Mouse (Mus musculus): ENCODE results near the gene Mllt6. TPM values are rescaled to one million over a fixed set of nuclear protein-coding genes. Genes with fewer than 3 reads are reported as not detected.

Gene Mllt6
- 4.1 and 5.5 TPM in 2 replicates for polyA plus RNA-seq (2015; fragmentation: Nextera tagmentation; extraction: Ambion mirVana)

- Histone ChIP-seq H3K4me3 (ENCODE audit: low read length) (peak within 1 kb of the TSS; percentile 87), H3K36me3 (ENCODE audit: insufficient read depth, low read length) (peaks cover 23% of the 10 kb centered on the region), H3K27me3 (ENCODE audit: insufficient read depth, low read length) (no peaks in the 10 kb centered on the region; the same call in none of the 2 replicates), H3K27ac (ENCODE audit: low read length) (peak within 1 kb of the TSS; percentile 95), H3K4me2 (replicated peaks; ENCODE audit: low read depth, low read length) (peak within 1 kb of the TSS; percentile 64), H3K9ac (replicated peaks; ENCODE audit: low read length) (peak within 1 kb of the TSS; percentile 89), H3K4me1 (ENCODE audit: insufficient read depth, low read length) (peaks cover 45% of the 10 kb centered on the region), H3K9me3 (ENCODE audit: low read length) (no peaks in the 10 kb centered on the region)
- under 1% methylated on average over 34 of the region's 76 CpGs for WGBS
- peak; percentile 31 for ATAC-seq (ENCODE audit: low FRiP score, low TSS enrichment)
These were observed at the start of gene Mllt6 for GRCm38 (mm10) chr11:97662893-97663527. Mllt6 (plus strand) TSS chr11:97663414.

- 83% methylated on average over 4 of the region's 4 CpGs for WGBS
- peaks cover 6% of the 10 kb centered on the region; the same call in 1 of the 2 replicates for H3K27me3 ChIP-seq (ENCODE audit: insufficient read depth, low read length)
- H3K36me3 ChIP-seq (ENCODE audit: insufficient read depth, low read length) = no peaks in the 10 kb centered on the region
- H3K9ac ChIP-seq (replicated peaks; ENCODE audit: low read length) = no peak overlapping the region
- no peak for ATAC-seq (ENCODE audit: low FRiP score, low TSS enrichment)
- no peak overlapping the region for H3K4me2 ChIP-seq (replicated peaks; ENCODE audit: low read depth, low read length)
- H3K9me3 ChIP-seq (ENCODE audit: low read length) = no peaks in the 10 kb centered on the region
- H3K4me3 ChIP-seq (ENCODE audit: low read length) = no peak overlapping the region
- no peak overlapping the region for H3K27ac ChIP-seq (ENCODE audit: low read length)
- H3K4me1 ChIP-seq (ENCODE audit: insufficient read depth, low read length) = no peaks in the 10 kb centered on the region
These were observed 47.9 kb upstream of the Mllt6 start for GRCm38 (mm10) chr11:97615276-97615675.

- no peak for ATAC-seq (ENCODE audit: low FRiP score, low TSS enrichment)
- H3K36me3 ChIP-seq (ENCODE audit: insufficient read depth, low read length) = no peaks in the 10 kb centered on the region
- no peak overlapping the region for H3K4me2 ChIP-seq (replicated peaks; ENCODE audit: low read depth, low read length)
- 34% methylated on average over 11 of the region's 11 CpGs for WGBS
- H3K4me1 ChIP-seq (ENCODE audit: insufficient read depth, low read length) = no peaks in the 10 kb centered on the region
- no peak overlapping the region for H3K4me3 ChIP-seq (ENCODE audit: low read length)
- H3K27me3 ChIP-seq (ENCODE audit: insufficient read depth, low read length) = peaks cover 7% of the 10 kb centered on the region
- H3K9ac ChIP-seq (replicated peaks; ENCODE audit: low read length) = no peak overlapping the region
- no peaks in the 10 kb centered on the region for H3K9me3 ChIP-seq (ENCODE audit: low read length)
- H3K27ac ChIP-seq (ENCODE audit: low read length) = no peak overlapping the region
These were observed 44.8 kb upstream of the Mllt6 start for GRCm38 (mm10) chr11:97618368-97618767.

- H3K9me3 ChIP-seq (ENCODE audit: low read length) = no peaks in the 10 kb centered on the region
- H3K27ac ChIP-seq (ENCODE audit: low read length) = no peak overlapping the region
- WGBS = 42% methylated on average over 5 of the region's 5 CpGs
- H3K4me1 ChIP-seq (ENCODE audit: insufficient read depth, low read length) = no peaks in the 10 kb centered on the region
- H3K9ac ChIP-seq (replicated peaks; ENCODE audit: low read length) = no peak overlapping the region
- H3K4me2 ChIP-seq (replicated peaks; ENCODE audit: low read depth, low read length) = no peak overlapping the region
- peaks cover 18% of the 10 kb centered on the region for H3K27me3 ChIP-seq (ENCODE audit: insufficient read depth, low read length)
- H3K4me3 ChIP-seq (ENCODE audit: low read length) = no peak overlapping the region
- no peak for ATAC-seq (ENCODE audit: low FRiP score, low TSS enrichment)
- H3K36me3 ChIP-seq (ENCODE audit: insufficient read depth, low read length) = no peaks in the 10 kb centered on the region
These were observed 43.8 kb upstream of the Mllt6 start for GRCm38 (mm10) chr11:97619391-97619795.

GRCm38 (mm10) chr11:97622440-97622839, 40.8 kb upstream of the Mllt6 start:
- Histone ChIP-seq H3K9ac (replicated peaks; ENCODE audit: low read length) (no peak overlapping the region), H3K4me1 (ENCODE audit: insufficient read depth, low read length) (peaks cover 13% of the 10 kb centered on the region), H3K4me3 (ENCODE audit: low read length) (no peak overlapping the region), H3K36me3 (ENCODE audit: insufficient read depth, low read length) (no peaks in the 10 kb centered on the region), H3K27ac (ENCODE audit: low read length) (no peak overlapping the region), H3K9me3 (ENCODE audit: low read length) (no peaks in the 10 kb centered on the region), H3K27me3 (ENCODE audit: insufficient read depth, low read length) (peaks cover 44% of the 10 kb centered on the region), H3K4me2 (replicated peaks; ENCODE audit: low read depth, low read length) (no peak overlapping the region)
- 4% methylated on average over 6 of the region's 6 CpGs for WGBS
- peak; percentile 36; the same call in 1 of the 2 replicates for ATAC-seq (ENCODE audit: low FRiP score, low TSS enrichment)

GRCm38 (mm10) chr11:97623166-97623565, 40.0 kb upstream of the Mllt6 start:
- Histone ChIP-seq H3K4me1 (ENCODE audit: insufficient read depth, low read length) (peaks cover 20% of the 10 kb centered on the region), H3K27me3 (ENCODE audit: insufficient read depth, low read length) (peaks cover 51% of the 10 kb centered on the region), H3K9me3 (ENCODE audit: low read length) (no peaks in the 10 kb centered on the region), H3K4me2 (replicated peaks; ENCODE audit: low read depth, low read length) (no peak overlapping the region), H3K36me3 (ENCODE audit: insufficient read depth, low read length) (no peaks in the 10 kb centered on the region), H3K27ac (ENCODE audit: low read length) (no peak overlapping the region), H3K9ac (replicated peaks; ENCODE audit: low read length) (no peak overlapping the region), H3K4me3 (ENCODE audit: low read length) (no peak overlapping the region)
- ATAC-seq (ENCODE audit: low FRiP score, low TSS enrichment) = no peak
- WGBS = 60% methylated on average over 9 of the region's 9 CpGs

- H3K4me2 ChIP-seq (replicated peaks; ENCODE audit: low read depth, low read length) = no peak overlapping the region
- WGBS = 81% methylated on average over 5 of the region's 5 CpGs
- H3K36me3 ChIP-seq (ENCODE audit: insufficient read depth, low read length) = no peaks in the 10 kb centered on the region
- H3K4me3 ChIP-seq (ENCODE audit: low read length) = no peak overlapping the region
- ATAC-seq (ENCODE audit: low FRiP score, low TSS enrichment) = no peak
- no peak overlapping the region for H3K27ac ChIP-seq (ENCODE audit: low read length)
- no peaks in the 10 kb centered on the region for H3K9me3 ChIP-seq (ENCODE audit: low read length)
- H3K27me3 ChIP-seq (ENCODE audit: insufficient read depth, low read length) = peaks cover 71% of the 10 kb centered on the region
- H3K4me1 ChIP-seq (ENCODE audit: insufficient read depth, low read length) = peaks cover 39% of the 10 kb centered on the region
- H3K9ac ChIP-seq (replicated peaks; ENCODE audit: low read length) = no peak overlapping the region
These were observed 37.7 kb upstream of the Mllt6 start for GRCm38 (mm10) chr11:97625551-97625950.

GRCm38 (mm10) chr11:97626431-97626830, 36.8 kb upstream of the Mllt6 start:
- no peak overlapping the region for H3K4me2 ChIP-seq (replicated peaks; ENCODE audit: low read depth, low read length)
- ATAC-seq (ENCODE audit: low FRiP score, low TSS enrichment) = no peak
- no peak overlapping the region for H3K27ac ChIP-seq (ENCODE audit: low read length)
- peaks cover 40% of the 10 kb centered on the region for H3K4me1 ChIP-seq (ENCODE audit: insufficient read depth, low read length)
- H3K9me3 ChIP-seq (ENCODE audit: low read length) = no peaks in the 10 kb centered on the region
- 12% methylated on average over 13 of the region's 13 CpGs for WGBS
- no peak overlapping the region for H3K4me3 ChIP-seq (ENCODE audit: low read length)
- H3K9ac ChIP-seq (replicated peaks; ENCODE audit: low read length) = no peak overlapping the region; the same call in 1 of the 2 replicates
- peaks cover 80% of the 10 kb centered on the region for H3K27me3 ChIP-seq (ENCODE audit: insufficient read depth, low read length)
- no peaks in the 10 kb centered on the region for H3K36me3 ChIP-seq (ENCODE audit: insufficient read depth, low read length)

GRCm38 (mm10) chr11:97626850-97627249, 36.4 kb upstream of the Mllt6 start:
- no peak overlapping the region for H3K27ac ChIP-seq (ENCODE audit: low read length)
- no peak overlapping the region for H3K4me3 ChIP-seq (ENCODE audit: low read length)
- peaks cover 84% of the 10 kb centered on the region for H3K27me3 ChIP-seq (ENCODE audit: insufficient read depth, low read length)
- H3K36me3 ChIP-seq (ENCODE audit: insufficient read depth, low read length) = no peaks in the 10 kb centered on the region
- peaks cover 40% of the 10 kb centered on the region for H3K4me1 ChIP-seq (ENCODE audit: insufficient read depth, low read length)
- no peaks in the 10 kb centered on the region for H3K9me3 ChIP-seq (ENCODE audit: low read length)
- no peak overlapping the region; the same call in 1 of the 2 replicates for H3K9ac ChIP-seq (replicated peaks; ENCODE audit: low read length)
- 14% methylated on average over 10 of the region's 10 CpGs for WGBS
- ATAC-seq (ENCODE audit: low FRiP score, low TSS enrichment) = 0 out of 2 replicates have a peak, but pooled peaks have one; percentile 8
- H3K4me2 ChIP-seq (replicated peaks; ENCODE audit: low read depth, low read length) = peak overlapping the region; percentile 97

- H3K4me2 ChIP-seq (replicated peaks; ENCODE audit: low read depth, low read length) = peak overlapping the region; percentile 97
- peaks cover 84% of the 10 kb centered on the region for H3K27me3 ChIP-seq (ENCODE audit: insufficient read depth, low read length)
- H3K36me3 ChIP-seq (ENCODE audit: insufficient read depth, low read length) = no peaks in the 10 kb centered on the region
- no peaks in the 10 kb centered on the region for H3K9me3 ChIP-seq (ENCODE audit: low read length)
- H3K9ac ChIP-seq (replicated peaks; ENCODE audit: low read length) = peak overlapping the region; percentile 7; the same call in 1 of the 2 replicates
- H3K27ac ChIP-seq (ENCODE audit: low read length) = no peak overlapping the region
- WGBS = 5% methylated on average over 30 of the region's 30 CpGs
- no peak for ATAC-seq (ENCODE audit: low FRiP score, low TSS enrichment)
- H3K4me1 ChIP-seq (ENCODE audit: insufficient read depth, low read length) = peaks cover 40% of the 10 kb centered on the region
- H3K4me3 ChIP-seq (ENCODE audit: low read length) = peak overlapping the region; percentile 71
These were observed 35.5 kb upstream of the Mllt6 start for GRCm38 (mm10) chr11:97627556-97628302.

Measured in kidney, embryonic 16.5 days (tissue).